Mouse (Mus musculus) small intestine, adult 2 months (tissue): ENCODE measurements around the gene Ccdc93.

Experiments used
- CTCF ChIP-seq: fragments of 200-500 bp; IDR thresholded peaks from 2 replicates; pipeline ENCODE4 v1.5.1; 2012; ENCODE audit warnings: low read depth, mild to moderate bottlenecking, control low read depth, inconsistent platforms, low read length, moderate library complexity, mixed read lengths; ENCODE audit not compliant: insufficient replicate concordance, insufficient read length; ENCODE audit errors: extremely low read depth
- POLR2A ChIP-seq: fragments of 200-500 bp; IDR thresholded peaks from 2 replicates; pipeline ENCODE4 v1.6.1; 2012; ENCODE audit warnings: low read depth, mild to moderate bottlenecking, control low read depth, inconsistent platforms, low read length, moderate library complexity

DNA sequence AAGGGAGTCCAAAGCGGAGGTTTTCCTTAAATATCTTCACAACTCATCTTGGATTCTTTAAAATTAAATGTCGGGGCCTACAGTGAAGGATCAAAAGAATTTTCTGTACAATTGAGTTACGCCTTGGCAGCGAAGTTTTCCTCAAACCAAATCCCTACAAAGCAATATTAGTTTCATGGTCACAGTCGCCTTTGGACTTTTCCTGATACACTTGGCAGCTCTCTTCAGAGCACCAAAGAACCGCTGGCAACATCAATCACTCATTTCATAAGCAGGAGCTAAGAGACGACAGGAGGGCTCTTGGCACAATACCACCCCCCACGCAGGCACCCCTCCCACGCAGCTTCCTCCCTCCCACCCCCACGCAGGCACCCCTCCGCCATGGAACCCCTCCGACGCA is 40.4 kb upstream of the Ccdc93 start:
- no peak for TF ChIP-seq CTCF
- no peak for TF ChIP-seq POLR2A
